Mouse (Mus musculus): Measurements from ENCODE around the gene Lpar2. TPM values are rescaled to one million over a fixed set of nuclear protein-coding genes. Genes with fewer than 3 reads are reported as not detected.

Gene Lpar2
- total RNA-seq, 2 experiments from 2014 or later, result 0.14 TPM; not detected in 1

DNA sequence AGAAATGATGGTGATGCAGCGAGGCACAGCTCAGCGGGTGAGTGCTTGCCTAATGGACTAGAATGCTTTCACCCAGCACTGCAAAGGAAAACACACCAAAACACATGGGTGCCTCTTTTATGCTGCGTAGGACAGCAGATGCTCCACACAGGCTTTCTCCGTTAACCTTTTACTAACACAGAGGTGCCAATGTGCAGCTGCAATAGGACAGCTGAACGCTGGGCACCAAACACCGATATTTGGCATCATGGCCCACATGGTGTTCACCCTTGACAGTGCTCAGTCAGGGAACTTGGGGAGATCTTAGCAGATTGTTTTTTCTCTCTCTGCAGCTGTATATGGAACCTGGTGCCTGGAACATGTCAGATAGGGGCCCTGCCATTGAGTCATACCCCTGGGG lies 27.3 kb upstream of the Lpar2 start:
- Histone ChIP-seq H3K4me3 (no peak overlapping the region), H3K27ac (no peak overlapping the region)
- TF ChIP-seq CTCF (IDR thresholded peaks at IDR 0.05), result no peak
- intact Hi-C loops (cut with DNase I), result loop anchor here (5.0 kb wide), 1 partner anchor 78 kb away; no protein-coding TSS in a partner anchor
- no peak for DNase-seq

GRCm38 (mm10) chr8:69796721-69797345 lies 25.4 kb upstream of the Lpar2 start:
- Histone ChIP-seq H3K27ac (no peak overlapping the region), H3K4me3 (no peak overlapping the region)
- TF ChIP-seq CTCF (IDR thresholded peaks at IDR 0.05), result no peak
- DNase-seq, result peak; percentile 8
- intact Hi-C loops (cut with DNase I), result no loop called here

GRCm38 (mm10) chr8:69797661-69798060 lies 24.6 kb upstream of the Lpar2 start:
- intact Hi-C loops (cut with DNase I), result no loop called here
- Histone ChIP-seq H3K27ac (no peak overlapping the region), H3K4me3 (no peak overlapping the region)
- peak; percentile 10 for DNase-seq
- no peak for TF ChIP-seq CTCF (IDR thresholded peaks at IDR 0.05)

DNA sequence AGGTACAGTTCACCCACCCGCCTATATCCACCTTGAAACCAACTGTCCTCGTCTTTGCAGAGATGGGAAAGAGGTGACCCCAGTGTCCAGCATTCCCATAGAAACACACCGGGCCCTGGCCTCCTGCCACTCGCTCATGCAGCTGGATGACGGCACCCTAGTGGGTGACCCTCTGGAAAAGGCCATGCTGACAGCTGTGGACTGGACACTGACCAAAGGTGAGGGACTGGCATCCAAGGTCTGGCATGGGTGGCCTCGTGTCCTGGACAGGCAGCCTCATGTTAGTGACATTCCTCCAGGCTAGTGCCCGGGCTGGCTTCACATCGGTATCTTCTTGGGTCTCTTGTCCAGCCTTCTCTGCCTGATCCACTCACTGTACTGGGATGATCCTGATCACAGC lies 23.0 kb upstream of the Lpar2 start:
- DNase-seq, result no peak
- intact Hi-C loops (cut with DNase I), result no loop called here
- Histone ChIP-seq H3K27ac (no peak overlapping the region), H3K4me3 (no peak overlapping the region)
- TF ChIP-seq CTCF (IDR thresholded peaks at IDR 0.05), result no peak

- no peak for TF ChIP-seq CTCF (IDR thresholded peaks at IDR 0.05)
- no peak overlapping the region for H3K4me3 ChIP-seq
- DNase-seq, result no peak
- no peak overlapping the region for H3K27ac ChIP-seq
- intact Hi-C loops (cut with DNase I), result no loop called here
Observed at GRCm38 (mm10) chr8:69799946-69800345, 22.3 kb upstream of the Lpar2 start.

- DNase-seq, result no peak
- no peak for TF ChIP-seq CTCF (IDR thresholded peaks at IDR 0.05)
- no peak overlapping the region for H3K27ac ChIP-seq
- intact Hi-C loops (cut with DNase I), result no loop called here
- no peak overlapping the region for H3K4me3 ChIP-seq
Observed at GRCm38 (mm10) chr8:69801796-69802195, 20.4 kb upstream of the Lpar2 start.

DNA sequence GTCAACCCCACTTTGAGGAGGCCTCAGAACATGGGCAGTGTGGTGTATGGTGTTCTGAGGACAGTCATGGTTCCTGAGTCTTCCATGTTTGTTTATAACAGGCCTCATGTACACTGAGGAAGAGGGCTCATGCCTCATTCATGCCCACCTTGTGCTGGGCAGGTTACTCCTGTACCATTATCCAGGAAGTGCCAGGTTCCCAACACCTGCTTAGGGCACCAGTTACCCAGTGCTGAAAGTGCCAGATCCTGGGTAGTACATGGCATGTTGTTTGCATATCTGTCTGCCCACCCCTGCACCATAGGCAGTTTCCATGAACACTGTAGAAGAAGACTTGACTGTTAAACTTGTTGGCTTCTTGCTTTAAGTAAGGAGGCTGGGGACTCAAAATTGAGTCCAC lies 20.0 kb upstream of the Lpar2 start:
- Histone ChIP-seq H3K4me3 (no peak overlapping the region), H3K27ac (no peak overlapping the region)
- no peak for DNase-seq
- intact Hi-C loops (cut with DNase I), result no loop called here
- TF ChIP-seq CTCF (IDR thresholded peaks at IDR 0.05), result no peak

- TF ChIP-seq CTCF (IDR thresholded peaks at IDR 0.05), result no peak
- no peak overlapping the region for H3K4me3 ChIP-seq
- peak; percentile 6 for DNase-seq
- H3K27ac ChIP-seq, result no peak overlapping the region
- intact Hi-C loops (cut with DNase I), result no loop called here
Observed at GRCm38 (mm10) chr8:69803366-69803765, 18.9 kb upstream of the Lpar2 start.

DNA sequence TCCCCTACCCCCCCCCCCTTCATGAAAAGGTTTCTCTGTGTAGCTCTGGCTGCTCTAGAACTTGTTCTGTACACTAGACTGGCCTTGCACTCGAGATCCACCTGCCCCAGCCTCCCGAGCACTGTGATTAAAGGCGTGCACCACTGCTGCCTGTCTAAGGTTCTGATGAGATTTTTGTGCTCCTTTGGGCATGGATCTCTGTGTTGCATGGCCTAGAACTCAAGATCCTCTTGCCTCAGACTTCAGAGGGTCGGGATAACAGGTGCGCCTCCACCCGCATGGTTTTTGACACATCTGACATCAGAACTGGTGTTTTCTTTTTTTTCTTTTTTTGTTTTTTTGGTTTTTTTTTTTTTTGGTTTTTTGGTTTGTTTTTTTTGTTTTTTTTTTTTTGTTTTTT lies 17.7 kb upstream of the Lpar2 start:
- intact Hi-C loops (cut with DNase I), result no loop called here
- TF ChIP-seq CTCF (IDR thresholded peaks at IDR 0.05), result no peak
- no peak for DNase-seq
- Histone ChIP-seq H3K27ac (no peak overlapping the region), H3K4me3 (no peak overlapping the region)

DNA sequence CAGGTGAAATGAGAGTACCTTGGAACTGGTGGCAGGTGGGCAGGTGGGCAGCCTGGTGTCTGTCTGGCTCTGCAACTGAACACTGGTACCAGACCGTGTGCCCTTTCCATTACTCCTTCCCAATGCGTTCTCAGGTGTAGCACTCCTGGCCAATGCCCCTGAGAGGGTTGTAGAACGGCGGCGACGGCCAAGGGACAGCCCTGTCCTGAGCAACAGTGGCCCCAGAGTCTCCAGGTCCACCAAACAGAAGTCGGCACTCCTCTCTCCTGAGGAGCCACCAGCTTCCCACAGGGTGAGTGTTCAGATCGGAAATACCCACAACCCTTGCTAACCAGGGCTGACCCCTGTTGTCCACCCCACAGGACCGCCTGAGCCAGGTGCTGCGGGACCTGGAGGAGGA lies 17.1 kb upstream of the Lpar2 start:
- H3K27ac ChIP-seq, result no peak overlapping the region
- no peak for TF ChIP-seq CTCF (IDR thresholded peaks at IDR 0.05)
- intact Hi-C loops (cut with DNase I), result no loop called here
- H3K4me3 ChIP-seq, result no peak overlapping the region
- peak; percentile 9 for DNase-seq

GRCm38 (mm10) chr8:69805491-69805890 lies 16.7 kb upstream of the Lpar2 start:
- Histone ChIP-seq H3K4me3 (no peak overlapping the region), H3K27ac (no peak overlapping the region)
- DNase-seq, result peak; percentile 23
- no peak for TF ChIP-seq CTCF (IDR thresholded peaks at IDR 0.05)
- intact Hi-C loops (cut with DNase I), result no loop called here

- Histone ChIP-seq H3K4me3 (no peak overlapping the region), H3K27ac (no peak overlapping the region)
- TF ChIP-seq CTCF (IDR thresholded peaks at IDR 0.05), result no peak
- intact Hi-C loops (cut with DNase I), result no loop called here
- peak; percentile 62 for DNase-seq
Observed at GRCm38 (mm10) chr8:69807236-69807635, 15.0 kb upstream of the Lpar2 start.

DNA sequence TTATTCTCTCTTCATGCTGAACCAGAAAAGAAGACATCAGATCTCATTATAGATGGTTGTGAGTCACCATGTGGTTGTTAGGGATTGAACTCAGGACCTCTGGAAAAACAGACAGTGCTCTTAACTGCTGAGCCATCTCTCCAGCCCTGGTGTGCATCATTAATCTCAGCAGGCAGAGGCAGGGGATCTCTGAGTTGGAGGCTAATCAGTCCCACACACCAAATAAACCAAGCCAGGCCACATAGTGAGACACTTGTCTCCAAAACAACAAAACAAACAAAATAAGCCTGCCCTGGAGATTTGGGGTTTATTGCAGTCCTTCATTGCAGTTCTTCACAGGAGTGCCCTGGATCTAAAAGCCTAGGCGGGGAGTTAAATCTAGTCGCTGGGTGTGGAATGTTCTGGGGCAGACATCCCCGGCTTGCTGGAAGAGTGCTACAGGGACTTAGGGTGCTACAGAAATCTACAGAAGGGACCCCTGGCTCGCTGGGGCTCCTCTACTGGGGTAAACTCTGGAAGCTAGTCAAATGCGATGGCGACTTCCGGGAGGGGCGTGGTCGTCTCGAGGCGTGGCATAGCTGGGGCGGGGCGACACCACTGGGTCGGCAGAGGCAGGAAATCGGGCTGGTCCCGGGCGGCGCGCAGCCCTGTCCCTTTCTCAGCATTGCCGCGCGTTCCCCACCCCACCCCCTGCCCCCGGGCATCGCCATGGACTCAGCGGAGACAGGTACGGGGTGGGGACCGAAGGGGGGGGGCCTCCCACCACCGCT lies 13.9 kb upstream of the Lpar2 start, which contains the start of gene Gmip:
Gene Gmip, plus strand, starts transcription at position 586 of the 770 bp plus-strand sequence.
- TF ChIP-seq CTCF (IDR thresholded peaks at IDR 0.05), result no peak

More for the DNA sequence above, 13.9 kb upstream of the Lpar2 start, which contains the start of gene Gmip:
- intact Hi-C loops (cut with DNase I), result no loop called here
- peak within 1 kb of the TSS; percentile 77 for H3K4me3 ChIP-seq
- H3K27ac ChIP-seq, result peak within 1 kb of the TSS; percentile 71
- DNase-seq, result peak; percentile 83
